ENCODE assay signal across 24 mouse cellular contexts in genomic region chr5:4308514-4308913, GRCm38 (mm10).
DNase-seq lines count a peak whose midpoint lies in the region; ATAC-seq and TF ChIP-seq lines count a peak whose summit lies in the region.
"Had no signal": no experiment of that assay in that cellular context is flagged by ENCODE, and none has a peak within 500 bp of the region (broad histone marks: within the 10 kb centered on the region; RNA-seq: fewer than 3 reads in every experiment).

No protein-coding gene starts in this region.

- no peak for DNase-seq in forebrain, postnatal 0 days
- DNase-seq in midbrain, postnatal 0 days (ENCODE audit: low spot score), result no peak
- no peak for DNase-seq in midbrain, embryonic 10.5 days (ENCODE audit: low spot score)
- peak; percentile 63 for DNase-seq in R1 (ENCODE audit: low read depth, low spot score)
- peak; percentile 15 for DNase-seq in brain, adult 2 months (ENCODE audit: low read depth, low spot score)
- DNase-seq in lung, postnatal 4 days, result no peak
- DNase-seq in gastrocnemius, adult 2 months, result no peak
- DNase-seq: adrenal gland, adult 2 months; adrenal gland, adult 8-10 months; adrenal gland, postnatal 10 days; adrenal gland, postnatal 14 days; adrenal gland, postnatal 25 days; adrenal gland, postnatal 36 days; B cell, adult 2 months; cerebellum, adult 11 months; cerebellum, adult 11-12 months; cerebellum, adult 18-20 months; cerebellum, adult 2 months had no signal

- 70% methylated on average over 5 of the region's 5 CpGs for WGBS in forebrain, postnatal 0 days
- WGBS in forebrain, embryonic 13.5 days, result 76% methylated on average over 5 of the region's 5 CpGs
- WGBS in midbrain, postnatal 0 days, result 67% methylated on average over 5 of the region's 5 CpGs
- 84% methylated on average over 5 of the region's 5 CpGs for WGBS in midbrain, embryonic 10.5 days

- no peaks in the 10 kb centered on the region for H3K9me3 ChIP-seq in forebrain, postnatal 0 days (ENCODE audit: low read length)
- H3K9me3 ChIP-seq in forebrain, embryonic 13.5 days (replicated peaks), result no peaks in the 10 kb centered on the region
- H3K9me3 ChIP-seq in midbrain, postnatal 0 days (ENCODE audit: low read length), result no peaks in the 10 kb centered on the region
- H3K9me3 ChIP-seq in midbrain, embryonic 10.5 days (replicated peaks), result no peaks in the 10 kb centered on the region
- H3K9me3 ChIP-seq: G1E had no signal

- intact Hi-C loops in gastrocnemius, adult 2 months (cut with DNase I), result no loop called here

- H3K4me3 ChIP-seq in forebrain, postnatal 0 days (ENCODE audit: low read depth, low read length), result no peak overlapping the region
- no peak overlapping the region for H3K4me3 ChIP-seq in forebrain, embryonic 13.5 days
- H3K4me3 ChIP-seq in midbrain, postnatal 0 days (ENCODE audit: low read depth, low read length), result no peak overlapping the region
- no peak overlapping the region for H3K4me3 ChIP-seq in midbrain, embryonic 10.5 days
- H3K4me3 ChIP-seq in gastrocnemius, adult 2 months, result no peak overlapping the region

- H3K4me2 ChIP-seq in forebrain, postnatal 0 days (ENCODE audit: low read depth), result no peak overlapping the region
- H3K4me2 ChIP-seq in forebrain, embryonic 13.5 days, result no peak overlapping the region
- no peak overlapping the region for H3K4me2 ChIP-seq in midbrain, postnatal 0 days (ENCODE audit: low read depth, low read length, poor library complexity, severe bottlenecking)

- peak; percentile 50 for ATAC-seq in forebrain, postnatal 0 days
- ATAC-seq in forebrain, embryonic 13.5 days, result no peak
- peak; percentile 70; the same call in 1 of the 2 replicates for ATAC-seq in midbrain, postnatal 0 days (ENCODE audit: low FRiP score)
- ATAC-seq: activated CD4-positive, CD25-positive, alpha-beta regulatory T cell, adult 4 months; CD4-positive, CD25-positive, alpha-beta regulatory T cell, adult 4 months; Patski had no signal

- no peak overlapping the region for H3K9ac ChIP-seq in forebrain, postnatal 0 days
- no peak overlapping the region for H3K9ac ChIP-seq in forebrain, embryonic 13.5 days
- H3K9ac ChIP-seq in midbrain, postnatal 0 days (replicated peaks; ENCODE audit: low read length, poor library complexity, severe bottlenecking), result no peak overlapping the region

- H3K4me1 ChIP-seq in forebrain, postnatal 0 days (ENCODE audit: insufficient read depth), result 0 out of 2 replicates have a peak, but pooled peaks cover 3% of the 10 kb centered on the region
- H3K4me1 ChIP-seq in forebrain, embryonic 13.5 days, result peaks cover 10% of the 10 kb centered on the region; the same call in 1 of the 2 replicates
- H3K4me1 ChIP-seq in midbrain, postnatal 0 days (ENCODE audit: insufficient read depth, low read length), result peaks cover 2% of the 10 kb centered on the region; the same call in 1 of the 2 replicates
- peaks cover 10% of the 10 kb centered on the region for H3K4me1 ChIP-seq in midbrain, embryonic 10.5 days

- no peaks in the 10 kb centered on the region for H3K36me3 ChIP-seq in forebrain, postnatal 0 days (ENCODE audit: insufficient read depth)
- no peaks in the 10 kb centered on the region for H3K36me3 ChIP-seq in forebrain, embryonic 13.5 days (ENCODE audit: poor library complexity, severe bottlenecking)
- H3K36me3 ChIP-seq in midbrain, postnatal 0 days (ENCODE audit: insufficient read depth, low read length), result no peaks in the 10 kb centered on the region
- H3K36me3 ChIP-seq in midbrain, embryonic 10.5 days, result no peaks in the 10 kb centered on the region
- H3K36me3 ChIP-seq: G1E had no signal

- no peak for TF ChIP-seq CTCF in forebrain, postnatal 0 days (IDR thresholded peaks at IDR 0.05; ENCODE audit: low read depth)
- no peak for TF ChIP-seq CTCF in midbrain, postnatal 0 days (IDR thresholded peaks at IDR 0.05)
- no peak for TF ChIP-seq CTCF in gastrocnemius, adult 2 months (IDR thresholded peaks at IDR 0.05)

- no peak overlapping the region for H3K27ac ChIP-seq in forebrain, postnatal 0 days (ENCODE audit: low read depth, low read length)
- no peak overlapping the region for H3K27ac ChIP-seq in forebrain, embryonic 13.5 days
- no peak overlapping the region for H3K27ac ChIP-seq in midbrain, postnatal 0 days (ENCODE audit: low read depth, low read length)
- H3K27ac ChIP-seq in midbrain, embryonic 10.5 days (replicated peaks), result no peak overlapping the region
- no peak overlapping the region for H3K27ac ChIP-seq in gastrocnemius, adult 2 months

- H3K27me3 ChIP-seq in forebrain, postnatal 0 days (ENCODE audit: insufficient read depth, low read length), result no peaks in the 10 kb centered on the region
- H3K27me3 ChIP-seq in forebrain, embryonic 13.5 days, result no peaks in the 10 kb centered on the region; the same call in 1 of the 2 replicates
- no peaks in the 10 kb centered on the region for H3K27me3 ChIP-seq in midbrain, postnatal 0 days (ENCODE audit: insufficient read depth, low read length)
- 0 out of 2 replicates have a peak, but pooled peaks cover 5% of the 10 kb centered on the region for H3K27me3 ChIP-seq in midbrain, embryonic 10.5 days (ENCODE audit: low read depth, poor library complexity, severe bottlenecking)
- H3K27me3 ChIP-seq: CH12.LX, Patski had no signal

Comparison
In these comparisons a context has a peak if more than half of its experiments do, and no peak if none do; other contexts are left out.
1. DNase-seq: peak in R1 (single experiment) and brain, adult 2 months (single experiment); none in forebrain, postnatal 0 days (single experiment), midbrain, postnatal 0 days (single experiment), midbrain, embryonic 10.5 days (single experiment), lung, postnatal 4 days (0 of 2) and gastrocnemius, adult 2 months (single experiment).